Mouse (Mus musculus): ENCODE measurements at regions not wholly inside any gene's neighbourhood (a gene's known extent, or its start where the extent isn't known, plus 50 kb on each side); places are given as distances from the start of the nearest gene placed in this dataset.
A peak's percentile ranks its signal among the peaks of the same experiment; 100 is the strongest.

- Histone ChIP-seq H3K36me3 (ENCODE audit: control insufficient read depth, insufficient read depth, low read length) (peaks cover 3% of the 10 kb centered on the region; the same call in 1 of the 2 replicates), H3K27ac (peak overlapping the region; percentile 45), H3K4me1 (ENCODE audit: control insufficient read depth, insufficient read depth, low read length) (peaks cover 2% of the 10 kb centered on the region), H3K27me3 (ENCODE audit: control insufficient read depth, insufficient read depth, low read length) (no peaks in the 10 kb centered on the region), H3K9ac (ENCODE audit: low read depth, low read length) (no peak overlapping the region), H3K79me2 (replicated peaks; ENCODE audit: control insufficient read depth, insufficient read depth, low read length) (no peaks in the 10 kb centered on the region), H3K4me3 (no peak overlapping the region)
- peak in 1 of 2 experiments; percentile 33 for DNase-seq
- TF ChIP-seq EP300 (IDR thresholded peaks at IDR 0.05; ENCODE audit: insufficient read depth, low read depth, low read length): no peak
- 78% methylated on average over 5 of the region's 5 CpGs for WGBS
- intact Hi-C loops (cut with DNase I): no loop called here
These were observed 768.0 kb downstream of the Gm826 start for GRCm38 (mm10) chr2:159565921-159566320.

- Histone ChIP-seq H3K79me2 (replicated peaks; ENCODE audit: control insufficient read depth, insufficient read depth, low read length) (no peaks in the 10 kb centered on the region), H3K4me3 (no peak overlapping the region), H3K4me1 (ENCODE audit: control insufficient read depth, insufficient read depth, low read length) (peaks cover 2% of the 10 kb centered on the region), H3K36me3 (ENCODE audit: control insufficient read depth, insufficient read depth, low read length) (peaks cover 3% of the 10 kb centered on the region; the same call in 1 of the 2 replicates), H3K9ac (ENCODE audit: low read depth, low read length) (no peak overlapping the region), H3K27ac (peak overlapping the region; percentile 45), H3K27me3 (ENCODE audit: control insufficient read depth, insufficient read depth, low read length) (no peaks in the 10 kb centered on the region)
- TF ChIP-seq CTCF (IDR thresholded peaks at IDR 0.05): no peak
- 0 out of 2 replicates have a peak, but pooled peaks have one; percentile 14 for TF ChIP-seq EP300 (IDR thresholded peaks at IDR 0.05; ENCODE audit: insufficient read depth, low read depth, low read length)
- intact Hi-C loops (cut with DNase I): no loop called here
- DNase-seq: peak; percentile 79 to 84
- 40% methylated on average over 5 of the region's 5 CpGs for WGBS
These were observed 767.5 kb downstream of the Gm826 start for GRCm38 (mm10) chr2:159566461-159566860.

- no peak for DNase-seq
- no peaks in the 10 kb centered on the region for H3K79me2 ChIP-seq (replicated peaks; ENCODE audit: control insufficient read depth, insufficient read depth, low read length)
- H3K9ac ChIP-seq (ENCODE audit: low read depth, low read length): no peak overlapping the region
- H3K4me3 ChIP-seq: no peak overlapping the region
- WGBS: 65% methylated on average over 4 of the region's 4 CpGs
- no peaks in the 10 kb centered on the region for H3K27me3 ChIP-seq (ENCODE audit: control insufficient read depth, insufficient read depth, low read length)
- peaks cover 3% of the 10 kb centered on the region; the same call in 1 of the 2 replicates for H3K36me3 ChIP-seq (ENCODE audit: control insufficient read depth, insufficient read depth, low read length)
- peaks cover 2% of the 10 kb centered on the region for H3K4me1 ChIP-seq (ENCODE audit: control insufficient read depth, insufficient read depth, low read length)
- intact Hi-C loops (cut with DNase I): no loop called here
- no peak overlapping the region for H3K27ac ChIP-seq
- no peak for TF ChIP-seq POLR2A (IDR thresholded peaks at IDR 0.05; ENCODE audit: insufficient read depth, low read depth, low read length)
- TF ChIP-seq CTCF (IDR thresholded peaks at IDR 0.05): no peak
- no peak for TF ChIP-seq EP300 (IDR thresholded peaks at IDR 0.05; ENCODE audit: insufficient read depth, low read depth, low read length)
These were observed 765.6 kb downstream of the Gm826 start for GRCm38 (mm10) chr2:159568391-159568790.

- TF ChIP-seq EP300 (IDR thresholded peaks at IDR 0.05; ENCODE audit: insufficient read depth, low read depth, low read length) (no peak), POLR2A (IDR thresholded peaks at IDR 0.05; ENCODE audit: insufficient read depth, low read depth, low read length) (no peak), CTCF (IDR thresholded peaks at IDR 0.05) (no peak)
- Histone ChIP-seq H3K4me3 (no peak overlapping the region), H3K4me1 (ENCODE audit: control insufficient read depth, insufficient read depth, low read length) (no peaks in the 10 kb centered on the region), H3K27ac (no peak overlapping the region), H3K9ac (ENCODE audit: low read depth, low read length) (no peak overlapping the region), H3K79me2 (replicated peaks; ENCODE audit: control insufficient read depth, insufficient read depth, low read length) (no peaks in the 10 kb centered on the region), H3K27me3 (ENCODE audit: control insufficient read depth, insufficient read depth, low read length) (no peaks in the 10 kb centered on the region), H3K36me3 (ENCODE audit: control insufficient read depth, insufficient read depth, low read length) (peaks cover 2% of the 10 kb centered on the region; the same call in 1 of the 2 replicates)
- intact Hi-C loops (cut with DNase I): no loop called here
- WGBS: 86% methylated on average over 2 of the region's 2 CpGs
- DNase-seq: no peak
These were observed 762.1 kb downstream of the Gm826 start for GRCm38 (mm10) chr2:159571862-159572261.

GRCm38 (mm10) chr2:159575271-159575670 is 758.7 kb downstream of the Gm826 start:
- no peak for DNase-seq
- intact Hi-C loops (cut with DNase I): no loop called here
- Histone ChIP-seq H3K9ac (ENCODE audit: low read depth, low read length) (no peak overlapping the region), H3K79me2 (replicated peaks; ENCODE audit: control insufficient read depth, insufficient read depth, low read length) (no peaks in the 10 kb centered on the region), H3K27ac (no peak overlapping the region), H3K27me3 (ENCODE audit: control insufficient read depth, insufficient read depth, low read length) (no peaks in the 10 kb centered on the region), H3K4me3 (no peak overlapping the region), H3K36me3 (ENCODE audit: control insufficient read depth, insufficient read depth, low read length) (no peaks in the 10 kb centered on the region), H3K4me1 (ENCODE audit: control insufficient read depth, insufficient read depth, low read length) (no peaks in the 10 kb centered on the region)
- TF ChIP-seq POLR2A (IDR thresholded peaks at IDR 0.05; ENCODE audit: insufficient read depth, low read depth, low read length) (no peak), EP300 (IDR thresholded peaks at IDR 0.05; ENCODE audit: insufficient read depth, low read depth, low read length) (no peak)
- 65% methylated on average over 5 of the region's 5 CpGs for WGBS

GRCm38 (mm10) chr2:159583103-159583502 is 750.9 kb downstream of the Gm826 start:
- no peak for DNase-seq
- no peak for TF ChIP-seq EP300 (IDR thresholded peaks at IDR 0.05; ENCODE audit: insufficient read depth, low read depth, low read length)
- Histone ChIP-seq H3K79me2 (replicated peaks; ENCODE audit: control insufficient read depth, insufficient read depth, low read length) (no peaks in the 10 kb centered on the region), H3K27ac (no peak overlapping the region), H3K9ac (ENCODE audit: low read depth, low read length) (no peak overlapping the region), H3K4me1 (ENCODE audit: control insufficient read depth, insufficient read depth, low read length) (peaks cover 2% of the 10 kb centered on the region), H3K27me3 (ENCODE audit: control insufficient read depth, insufficient read depth, low read length) (no peaks in the 10 kb centered on the region), H3K4me3 (no peak overlapping the region), H3K36me3 (ENCODE audit: control insufficient read depth, insufficient read depth, low read length) (no peaks in the 10 kb centered on the region)
- 79% methylated on average over 8 of the region's 8 CpGs for WGBS
- intact Hi-C loops (cut with DNase I): no loop called here
